Mouse (Mus musculus) heart, embryonic 10.5 days (tissue): ENCODE data around the gene Nova1. TPM values are rescaled to one million over a fixed set of nuclear protein-coding genes. Genes with fewer than 3 reads are reported as not detected.

Experiments used
- DNase-seq: peaks from one replicate; pipeline ENCODE4 v3.0.0-alpha.2; 2017; ENCODE audit warnings: low spot score
- H3K27ac ChIP-seq: fragments of 300-500 bp; sonication (generic); 2 replicates; pipeline ENCODE4 v1.5.1; 2016; ENCODE audit warnings: mild to moderate bottlenecking
- H3K27me3 ChIP-seq: fragments of 300-500 bp; sonication (generic); 2 replicates; pipeline ENCODE4 v1.6.1; 2016; ENCODE audit warnings: mild to moderate bottlenecking; ENCODE audit not compliant: poor library complexity, insufficient read depth, severe bottlenecking
- H3K36me3 ChIP-seq: fragments of 300-500 bp; sonication (generic); 2 replicates; pipeline ENCODE4 v1.6.1; 2016; ENCODE audit warnings: mild to moderate bottlenecking, moderate library complexity
- H3K4me1 ChIP-seq: fragments of 300-500 bp; sonication (generic); 2 replicates; pipeline ENCODE4 v1.6.1; 2016; ENCODE audit warnings: mild to moderate bottlenecking
- H3K4me3 ChIP-seq: fragments of 300-500 bp; sonication (generic); 2 replicates; pipeline ENCODE4 v1.5.1; 2016; ENCODE audit warnings: mild to moderate bottlenecking, moderate library complexity
- H3K9me3 ChIP-seq: fragments of 300-500 bp; sonication (generic); 2 replicates; pipeline ENCODE4 v1.6.1; 2016; ENCODE audit warnings: mild to moderate bottlenecking, moderate library complexity
- WGBS: fragments of 180-500 bp; shearing (Covaris S2); methylation state at CpG from one replicate; pipeline ENCODE4 v1.1.7; 2016; 5-methylcytosine and 5-hydroxymethylcytosine counted together
- polyA plus RNA-seq: library from polyadenylated mRNA; unstranded; fragments of >200 nt; fragmentation: Nextera tagmentation; extraction: Ambion mirVana; gene quantifications from 2 replicates; pipeline ENCODE4 v1.2.1, GENCODE M21; 2016

The Nova1 gene
- polyA plus RNA-seq, 1 experiment from 2014 or later = 1.4 TPM

DNA sequence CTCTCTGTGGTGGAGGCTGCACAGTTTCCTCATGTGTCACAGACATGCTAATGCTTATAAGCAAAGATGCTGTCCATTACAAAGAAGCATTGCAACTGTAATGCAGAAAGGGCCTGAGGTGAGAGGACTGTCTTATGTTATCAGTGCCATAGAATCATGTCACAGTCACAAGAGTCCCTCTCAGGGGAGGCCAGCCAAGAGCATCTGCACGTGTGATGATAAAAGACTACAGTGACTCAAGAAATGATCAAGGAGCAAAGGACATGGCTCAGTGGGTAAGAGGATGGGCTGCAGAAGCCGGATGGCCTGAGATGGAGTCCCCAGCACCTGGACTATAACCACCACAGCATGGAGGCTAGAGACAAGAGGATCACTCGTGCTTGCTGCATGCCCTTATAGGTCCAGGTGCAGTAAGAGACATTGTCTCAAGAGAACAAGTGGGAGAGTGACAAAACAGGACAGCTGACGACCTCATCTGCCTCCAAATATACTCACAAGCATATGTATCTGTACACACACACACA lies 64.3 kb downstream of the Nova1 start:
- 50% methylated on average over 4 of the region's 4 CpGs for WGBS
- Histone ChIP-seq H3K4me3 (no peak overlapping the region), H3K36me3 (no peaks in the 10 kb centered on the region)

DNA sequence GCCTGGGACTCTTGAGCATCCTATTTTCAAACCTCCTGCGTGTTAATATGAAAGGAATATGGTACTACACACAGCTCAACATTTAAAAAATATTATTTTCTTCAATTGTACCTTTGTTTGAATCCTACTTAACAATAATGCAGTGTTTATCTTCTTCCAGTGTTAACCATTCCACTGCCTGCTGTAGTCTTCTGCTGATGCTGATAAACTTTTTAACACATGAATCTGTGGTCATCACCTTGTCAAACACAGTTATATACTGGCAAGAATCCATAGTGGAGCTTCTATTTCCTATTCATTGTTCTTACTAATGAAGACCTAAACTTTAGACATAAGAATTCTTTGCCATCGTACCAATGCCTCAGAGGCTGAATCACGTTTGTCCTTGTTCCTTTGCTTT lies 65.6 kb downstream of the Nova1 start:
- no peaks in the 10 kb centered on the region for H3K36me3 ChIP-seq
- DNase-seq = no peak
- H3K27ac ChIP-seq = no peak overlapping the region
- H3K4me1 ChIP-seq = no peaks in the 10 kb centered on the region
- no peaks in the 10 kb centered on the region for H3K9me3 ChIP-seq
- no peak overlapping the region for H3K4me3 ChIP-seq
- H3K27me3 ChIP-seq = no peaks in the 10 kb centered on the region
- WGBS = 77% methylated on average over 3 of the region's 3 CpGs

More for the DNA sequence above, 64.3 kb downstream of the Nova1 start:
- H3K4me1 ChIP-seq = no peaks in the 10 kb centered on the region
- H3K9me3 ChIP-seq = no peaks in the 10 kb centered on the region
- DNase-seq = no peak
- no peak overlapping the region for H3K27ac ChIP-seq
- H3K27me3 ChIP-seq = no peaks in the 10 kb centered on the region

DNA sequence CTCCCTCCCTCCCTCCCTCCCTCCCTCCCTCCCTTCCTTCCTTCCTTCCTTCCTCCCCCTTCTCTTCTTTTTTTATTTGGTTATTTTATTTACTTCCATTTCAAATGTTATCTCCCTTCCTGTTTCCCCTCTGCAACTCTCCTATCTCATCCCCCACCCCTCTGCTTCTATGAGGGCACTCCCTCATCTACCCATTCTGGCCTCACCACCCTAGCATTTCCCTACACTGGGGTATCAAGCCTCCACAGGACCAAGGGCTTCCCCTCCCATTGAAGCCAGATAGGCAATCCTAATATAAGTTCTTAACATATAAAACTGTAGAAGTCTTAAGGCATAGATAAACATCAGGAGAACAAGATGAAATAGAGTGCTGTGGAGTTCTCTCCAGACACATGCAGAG lies 85.5 kb downstream of the Nova1 start:
- DNase-seq = no peak
- no peak overlapping the region for H3K4me3 ChIP-seq
- H3K4me1 ChIP-seq = no peaks in the 10 kb centered on the region
- no peak overlapping the region for H3K27ac ChIP-seq
- H3K36me3 ChIP-seq = no peaks in the 10 kb centered on the region
- H3K27me3 ChIP-seq = no peaks in the 10 kb centered on the region
- H3K9me3 ChIP-seq = no peaks in the 10 kb centered on the region

DNA sequence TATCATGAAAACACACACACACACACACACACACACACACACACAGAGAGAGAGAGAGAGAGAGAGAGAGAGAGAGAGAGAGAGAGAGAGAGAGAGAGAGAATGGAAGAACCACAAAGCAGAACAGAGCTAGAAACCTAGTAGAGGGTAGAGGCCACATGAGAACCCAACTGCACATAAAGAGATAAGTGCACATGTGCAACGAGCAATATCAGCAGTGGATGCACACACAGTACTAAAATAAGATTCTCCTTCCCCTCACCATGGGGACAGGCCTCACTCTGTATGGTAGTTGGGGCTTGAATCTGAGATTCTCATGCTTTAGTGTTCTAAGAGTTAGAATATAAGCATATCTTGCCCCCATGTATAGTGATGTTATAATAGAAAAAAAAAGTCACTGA lies 86.8 kb downstream of the Nova1 start:
- no peak overlapping the region for H3K27ac ChIP-seq
- no peak overlapping the region for H3K4me3 ChIP-seq
- 58% methylated on average over 1 of the region's 1 CpGs for WGBS
- H3K27me3 ChIP-seq = no peaks in the 10 kb centered on the region
- H3K4me1 ChIP-seq = no peaks in the 10 kb centered on the region
- DNase-seq = no peak
- no peaks in the 10 kb centered on the region for H3K9me3 ChIP-seq
- no peaks in the 10 kb centered on the region for H3K36me3 ChIP-seq

GRCm38 (mm10) chr12:46721914-46722313 lies 96.8 kb downstream of the Nova1 start:
- DNase-seq = no peak
- Histone ChIP-seq H3K36me3 (no peaks in the 10 kb centered on the region), H3K9me3 (no peaks in the 10 kb centered on the region), H3K4me3 (no peak overlapping the region), H3K4me1 (no peaks in the 10 kb centered on the region), H3K27me3 (no peaks in the 10 kb centered on the region), H3K27ac (no peak overlapping the region)
- 74% methylated on average over 8 of the region's 8 CpGs for WGBS

DNA sequence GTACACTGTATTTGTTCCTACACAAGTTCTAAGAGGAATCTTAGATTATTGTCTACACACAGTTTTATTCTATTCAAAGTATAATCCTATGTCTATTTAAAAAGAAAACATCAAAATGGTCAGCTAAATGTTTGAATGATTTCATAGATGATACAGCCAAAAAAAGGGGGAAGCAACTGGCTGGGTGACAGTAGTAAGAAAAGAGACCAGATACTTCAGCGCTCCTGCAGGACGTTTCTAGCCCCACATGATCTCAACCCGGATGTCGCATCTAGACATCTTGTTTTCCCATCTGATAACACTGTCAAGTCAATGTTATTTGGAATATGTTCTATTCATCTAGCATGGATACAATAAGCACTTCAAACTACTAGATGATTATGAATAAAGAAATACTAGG lies 99.7 kb downstream of the Nova1 start:
- WGBS = 88% methylated on average over 4 of the region's 4 CpGs
- no peaks in the 10 kb centered on the region for H3K36me3 ChIP-seq
- H3K9me3 ChIP-seq = no peaks in the 10 kb centered on the region
- H3K4me3 ChIP-seq = no peak overlapping the region
- no peak overlapping the region for H3K27ac ChIP-seq
- no peaks in the 10 kb centered on the region for H3K4me1 ChIP-seq
- DNase-seq = no peak
- H3K27me3 ChIP-seq = no peaks in the 10 kb centered on the region

DNA sequence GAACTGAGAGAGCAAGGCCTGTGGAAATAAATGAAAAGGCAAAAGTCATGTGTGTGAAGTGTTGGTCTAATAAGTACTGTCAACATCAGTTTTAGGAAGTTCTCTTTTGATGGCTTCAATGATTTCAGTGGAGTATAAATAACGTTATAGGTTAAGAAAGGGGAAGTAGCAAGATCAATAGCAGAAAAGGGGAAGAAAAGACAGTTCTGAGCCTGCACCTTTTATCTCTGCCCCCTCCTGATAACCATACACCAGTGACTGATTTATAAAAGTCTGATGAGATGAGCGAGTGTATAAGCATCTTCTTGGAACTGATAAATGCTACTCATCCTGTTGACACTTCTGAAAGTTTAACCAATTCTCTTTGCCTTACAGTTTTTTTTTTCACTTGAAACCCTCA lies 108.6 kb downstream of the Nova1 start:
- WGBS = 75% methylated on average over 2 of the region's 2 CpGs
- Histone ChIP-seq H3K4me1 (no peaks in the 10 kb centered on the region), H3K27me3 (no peaks in the 10 kb centered on the region)

DNA sequence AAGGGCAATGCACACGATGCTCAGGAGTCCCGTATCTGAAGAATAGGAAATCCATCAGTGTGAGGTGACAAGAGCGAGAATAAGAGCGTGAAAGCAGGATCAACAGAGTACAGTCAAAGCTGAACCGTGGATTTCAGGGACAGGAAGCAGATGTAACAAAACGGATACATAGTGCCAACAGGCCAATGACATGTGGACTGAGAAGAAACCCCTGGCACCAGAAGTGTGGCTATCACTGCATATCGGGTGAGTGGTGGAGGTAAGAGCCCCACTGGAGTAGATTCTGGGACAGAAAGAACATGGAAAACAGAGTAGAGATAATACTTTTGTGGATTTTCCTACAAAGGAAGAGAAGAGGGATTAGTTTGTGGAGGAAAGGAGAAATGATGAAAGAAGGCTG lies 109.3 kb downstream of the Nova1 start:
- H3K36me3 ChIP-seq = no peaks in the 10 kb centered on the region
- H3K27me3 ChIP-seq = no peaks in the 10 kb centered on the region
- 81% methylated on average over 7 of the region's 7 CpGs for WGBS
- no peak overlapping the region for H3K27ac ChIP-seq
- H3K4me1 ChIP-seq = no peaks in the 10 kb centered on the region
- no peaks in the 10 kb centered on the region for H3K9me3 ChIP-seq
- no peak for DNase-seq
- no peak overlapping the region for H3K4me3 ChIP-seq

More for the DNA sequence above, 108.6 kb downstream of the Nova1 start:
- H3K36me3 ChIP-seq = no peaks in the 10 kb centered on the region
- no peak overlapping the region for H3K4me3 ChIP-seq
- H3K9me3 ChIP-seq = no peaks in the 10 kb centered on the region
- DNase-seq = no peak
- H3K27ac ChIP-seq = no peak overlapping the region

GRCm38 (mm10) chr12:46700202-46700601 lies 118.5 kb downstream of the Nova1 start:
- Histone ChIP-seq H3K36me3 (no peaks in the 10 kb centered on the region), H3K27me3 (no peaks in the 10 kb centered on the region), H3K27ac (no peak overlapping the region), H3K4me3 (no peak overlapping the region), H3K9me3 (no peaks in the 10 kb centered on the region), H3K4me1 (no peaks in the 10 kb centered on the region)
- 81% methylated on average over 8 of the region's 8 CpGs for WGBS
- DNase-seq = no peak

DNA sequence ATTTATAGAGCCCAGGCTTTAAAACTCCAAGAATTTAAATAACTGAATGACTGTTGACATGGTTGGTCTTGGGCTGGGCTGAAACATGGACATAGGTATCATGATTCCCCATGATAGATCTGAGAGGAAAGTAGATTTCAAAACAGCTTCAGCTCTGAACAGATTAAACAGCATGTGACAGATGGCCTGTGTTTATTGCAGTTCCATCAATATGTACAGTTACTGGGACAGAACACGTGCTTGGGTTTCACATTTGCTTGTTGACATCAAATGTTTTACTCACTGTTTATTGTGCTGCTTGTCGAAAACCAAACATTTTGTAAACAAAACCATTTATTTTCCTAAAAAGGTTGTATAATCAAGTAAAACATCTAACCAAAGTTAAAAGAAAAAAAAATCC lies 142.4 kb downstream of the Nova1 start:
- H3K9me3 ChIP-seq = no peaks in the 10 kb centered on the region
- no peaks in the 10 kb centered on the region for H3K36me3 ChIP-seq
- 77% methylated on average over 2 of the region's 2 CpGs for WGBS
- H3K4me1 ChIP-seq = no peaks in the 10 kb centered on the region
- DNase-seq = no peak
- no peak overlapping the region for H3K4me3 ChIP-seq
- no peak overlapping the region for H3K27ac ChIP-seq
- H3K27me3 ChIP-seq = no peaks in the 10 kb centered on the region

DNA sequence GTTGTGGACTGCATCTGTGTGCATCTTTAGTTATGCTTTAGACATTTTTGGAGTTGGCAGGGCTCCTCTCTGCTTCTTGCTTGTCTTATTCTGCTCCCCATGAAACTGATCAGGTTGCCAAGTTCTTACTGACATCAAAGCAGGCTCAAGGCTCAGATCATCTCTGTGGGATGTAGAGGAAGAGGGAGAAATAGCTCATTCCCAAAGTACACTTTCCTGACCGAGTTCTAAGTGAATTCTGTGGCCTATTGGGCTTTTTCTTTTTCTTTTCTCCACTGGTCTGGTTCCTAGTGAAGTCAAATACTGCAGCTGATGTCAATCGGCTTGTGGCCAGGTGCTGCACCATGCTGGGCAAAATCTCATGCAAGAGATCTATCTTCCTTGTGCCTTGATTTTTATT lies 152.0 kb downstream of the Nova1 start:
- no peak for DNase-seq
- Histone ChIP-seq H3K36me3 (no peaks in the 10 kb centered on the region), H3K4me3 (no peak overlapping the region), H3K4me1 (no peaks in the 10 kb centered on the region), H3K9me3 (no peaks in the 10 kb centered on the region), H3K27me3 (no peaks in the 10 kb centered on the region), H3K27ac (no peak overlapping the region)
- WGBS = 61% methylated on average over 2 of the region's 2 CpGs

GRCm38 (mm10) chr12:46646139-46646611 lies 172.6 kb downstream of the Nova1 start:
- no peaks in the 10 kb centered on the region for H3K27me3 ChIP-seq
- H3K9me3 ChIP-seq = no peaks in the 10 kb centered on the region
- WGBS = 84% methylated on average over 5 of the region's 5 CpGs
- no peak overlapping the region for H3K4me3 ChIP-seq
- H3K27ac ChIP-seq = no peak overlapping the region
- H3K36me3 ChIP-seq = no peaks in the 10 kb centered on the region
- no peak for DNase-seq
- no peaks in the 10 kb centered on the region for H3K4me1 ChIP-seq

DNA sequence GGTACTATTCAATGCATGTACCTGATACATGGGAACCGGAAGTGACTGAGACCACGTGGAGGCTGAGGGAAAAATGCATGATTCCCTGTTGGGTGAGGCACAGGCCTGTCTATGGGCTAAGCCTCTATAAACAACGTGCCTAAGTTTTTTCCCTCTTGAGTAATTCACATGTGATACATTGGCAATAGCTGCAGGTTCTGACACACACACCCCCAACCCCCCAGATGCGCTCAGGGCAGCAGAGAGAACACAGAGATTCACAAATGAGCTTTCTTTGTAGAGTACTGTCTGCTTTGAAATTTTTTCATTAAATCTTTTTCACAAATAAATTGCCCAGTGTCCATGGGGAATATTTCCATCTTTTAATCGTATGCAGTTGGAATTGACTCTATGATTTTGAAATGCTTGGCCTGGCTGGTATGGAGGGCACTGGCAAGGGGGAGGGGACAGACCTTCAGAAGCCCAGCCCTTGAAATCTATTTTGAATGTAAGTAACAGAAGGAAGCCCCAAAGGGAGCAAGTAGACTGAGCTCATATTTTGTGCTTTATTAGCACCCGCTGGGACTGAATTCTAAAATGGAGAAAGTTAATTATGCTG lies 173.3 kb downstream of the Nova1 start:
- H3K4me1 ChIP-seq = no peaks in the 10 kb centered on the region

More for the DNA sequence above, 173.3 kb downstream of the Nova1 start:
- Histone ChIP-seq H3K27ac (no peak overlapping the region), H3K9me3 (no peaks in the 10 kb centered on the region), H3K27me3 (no peaks in the 10 kb centered on the region), H3K4me3 (no peak overlapping the region), H3K36me3 (no peaks in the 10 kb centered on the region)
- WGBS = 83% methylated on average over 6 of the region's 6 CpGs
- no peak for DNase-seq
